Comparison of ENCODE assay signal across 27 mouse cellular contexts in genomic region chr2:103867958-103868330, GRCm38 (mm10).
"Had no signal": no experiment of that assay in that cellular context is flagged by ENCODE, and none has a peak within 500 bp of the region (broad histone marks: within the 10 kb centered on the region; RNA-seq: fewer than 3 reads in every experiment).

No protein-coding gene starts in this region.

- H3K9ac ChIP-seq: hindbrain, embryonic 12.5 days; hindbrain, embryonic 14.5 days; intestine, embryonic 15.5 days; limb, embryonic 12.5 days; liver, embryonic 13.5 days; liver, embryonic 15.5 days had no signal

- DNase-seq: gastrocnemius, adult 2 months; gastrocnemius, postnatal 10 days; gastrocnemius, postnatal 25 days; heart, adult 2 months; heart, postnatal 10 days; heart, postnatal 4 days; kidney, adult 18-20 months; kidney, adult 8-10 months; kidney, postnatal 10 days; kidney, postnatal 25 days; kidney, postnatal 4 days; layer of hippocampus, postnatal 36 days; liver; liver, embryonic 13.5 days had no signal

- H3K27ac ChIP-seq: gastrocnemius, adult 2 months; heart, adult 2 months; hindbrain, embryonic 10.5 days; hindbrain, embryonic 12.5 days; hindbrain, embryonic 14.5 days; intestine, embryonic 15.5 days; layer of hippocampus, adult 2 months; limb, embryonic 10.5 days; limb, embryonic 12.5 days; liver, embryonic 13.5 days; liver, embryonic 15.5 days had no signal

- H3K4me2 ChIP-seq: heart, embryonic 11.5 days; hindbrain, embryonic 12.5 days; hindbrain, embryonic 14.5 days; intestine, embryonic 15.5 days; limb, embryonic 12.5 days; liver, embryonic 11.5 days; liver, embryonic 13.5 days; liver, embryonic 15.5 days had no signal

- ATAC-seq: hindbrain, embryonic 16.5 days; inflammation-experienced regulatory T-cells, adult 6 months; intestine, embryonic 15.5 days; intestine, postnatal 0 days had no signal

- H3K9me3 ChIP-seq: hindbrain, embryonic 10.5 days; hindbrain, embryonic 12.5 days; intestine, embryonic 15.5 days; liver, embryonic 13.5 days; liver, embryonic 15.5 days had no signal

- H3K27me3 ChIP-seq: hindbrain, embryonic 12.5 days; intestine, embryonic 15.5 days; limb, embryonic 12.5 days; liver, embryonic 15.5 days had no signal

- H3K36me3 ChIP-seq: hindbrain, embryonic 10.5 days; hindbrain, embryonic 12.5 days; intestine, embryonic 15.5 days; limb, embryonic 10.5 days; limb, embryonic 12.5 days; liver, embryonic 13.5 days; liver, embryonic 15.5 days had no signal

- H3K4me3 ChIP-seq: gastrocnemius, adult 2 months; heart, adult 2 months; hindbrain, embryonic 10.5 days; hindbrain, embryonic 12.5 days; intestine, embryonic 15.5 days; layer of hippocampus, adult 2 months; limb, embryonic 10.5 days; limb, embryonic 12.5 days; liver, embryonic 13.5 days; liver, embryonic 15.5 days had no signal

- H3K4me1 ChIP-seq: hindbrain, embryonic 12.5 days; intestine, embryonic 15.5 days had no signal
